10 mouse cellular contexts compared by ENCODE assay signal in genomic region chr19:56908472-56909270, GRCm38 (mm10). TPM values are rescaled to one million over a fixed set of nuclear protein-coding genes. Genes with fewer than 3 reads are reported as not detected.
A peak's percentile ranks its signal among the peaks of the same experiment; 100 is the strongest.
DNase-seq lines count a peak whose midpoint lies in the region; ATAC-seq lines count a peak whose summit lies in the region.
"Had no signal": no experiment of that assay in that cellular context is flagged by ENCODE, and none has a peak within 500 bp of the region (broad histone marks: within the 10 kb centered on the region; RNA-seq: fewer than 3 reads in every experiment).

No protein-coding gene starts in this region.

- peak; percentile 64 for DNase-seq in hindbrain, embryonic 10.5 days (ENCODE audit: low spot score)
- peak; percentile 76 for DNase-seq in adipocyte (ENCODE audit: low spot score)
- DNase-seq in kidney, postnatal 25 days = peak; percentile 59 to 70
- DNase-seq in lung, postnatal 4 days = peak; percentile 61 to 62
- DNase-seq in splenic B cell, adult 2 months (ENCODE audit: low read depth, low spot score) = peak; percentile 51

- no peaks in the 10 kb centered on the region for H3K36me3 ChIP-seq in hindbrain, embryonic 10.5 days
- H3K36me3 ChIP-seq in hindbrain, embryonic 13.5 days = no peaks in the 10 kb centered on the region
- no peaks in the 10 kb centered on the region for H3K36me3 ChIP-seq in forebrain, embryonic 16.5 days (ENCODE audit: control insufficient read depth, insufficient read depth)
- no peaks in the 10 kb centered on the region for H3K36me3 ChIP-seq in splenic B cell, adult 2 months (ENCODE audit: control insufficient read depth, insufficient read depth, low read length, poor library complexity, severe bottlenecking)

- WGBS in hindbrain, embryonic 10.5 days = 78% methylated on average over 17 of the region's 17 CpGs
- WGBS in hindbrain, embryonic 13.5 days = 76% methylated on average over 17 of the region's 17 CpGs
- WGBS in forebrain, embryonic 16.5 days = 76% methylated on average over 17 of the region's 17 CpGs

- no peak overlapping the region for H3K4me2 ChIP-seq in hindbrain, embryonic 13.5 days
- H3K4me2 ChIP-seq in forebrain, embryonic 16.5 days (ENCODE audit: low read length) = no peak overlapping the region
- H3K4me2 ChIP-seq: embryonic facial prominence, embryonic 13.5 days had no signal

- H3K27ac ChIP-seq in hindbrain, embryonic 10.5 days = peak overlapping the region; percentile 26; the same call in 1 of the 2 replicates
- no peak overlapping the region for H3K27ac ChIP-seq in hindbrain, embryonic 13.5 days
- H3K27ac ChIP-seq in forebrain, embryonic 16.5 days (ENCODE audit: low read length) = no peak overlapping the region
- H3K27ac ChIP-seq: embryonic facial prominence, embryonic 13.5 days; macrophage had no signal

- ATAC-seq in hindbrain, embryonic 13.5 days (ENCODE audit: low FRiP score) = no peak
- ATAC-seq in forebrain, embryonic 16.5 days = peak; percentile 23; the same call in 1 of the 2 replicates
- ATAC-seq in granulocyte monocyte progenitor cell, adult 5-6 weeks (replicated peaks; ENCODE audit: poor library complexity, severe bottlenecking) = no peak

- H3K4me1 ChIP-seq in hindbrain, embryonic 10.5 days (replicated peaks) = peaks cover 30% of the 10 kb centered on the region
- H3K4me1 ChIP-seq in hindbrain, embryonic 13.5 days (replicated peaks) = peaks cover 14% of the 10 kb centered on the region; the same call in 1 of the 2 replicates
- no peaks in the 10 kb centered on the region for H3K4me1 ChIP-seq in forebrain, embryonic 16.5 days (replicated peaks; ENCODE audit: control insufficient read depth, insufficient read depth, low read length)

- no peaks in the 10 kb centered on the region for H3K9me3 ChIP-seq in hindbrain, embryonic 10.5 days
- no peaks in the 10 kb centered on the region for H3K9me3 ChIP-seq in hindbrain, embryonic 13.5 days
- H3K9me3 ChIP-seq in forebrain, embryonic 16.5 days (ENCODE audit: control insufficient read depth, low read length) = no peaks in the 10 kb centered on the region
- H3K9me3 ChIP-seq: embryonic facial prominence, embryonic 13.5 days had no signal

- H3K27me3 ChIP-seq in hindbrain, embryonic 10.5 days (ENCODE audit: insufficient read depth, poor library complexity, severe bottlenecking) = no peaks in the 10 kb centered on the region
- H3K27me3 ChIP-seq in hindbrain, embryonic 13.5 days = no peaks in the 10 kb centered on the region
- H3K27me3 ChIP-seq in forebrain, embryonic 16.5 days (replicated peaks; ENCODE audit: control insufficient read depth, insufficient read depth, low read length) = no peaks in the 10 kb centered on the region
- H3K27me3 ChIP-seq in splenic B cell, adult 2 months (ENCODE audit: control insufficient read depth, insufficient read depth, low read length, poor library complexity, severe bottlenecking) = no peaks in the 10 kb centered on the region
- H3K27me3 ChIP-seq: embryonic facial prominence, embryonic 13.5 days had no signal

- H3K9ac ChIP-seq in hindbrain, embryonic 13.5 days = no peak overlapping the region
- no peak overlapping the region for H3K9ac ChIP-seq in forebrain, embryonic 16.5 days (replicated peaks; ENCODE audit: low read depth, low read length)
- H3K9ac ChIP-seq: embryonic facial prominence, embryonic 13.5 days had no signal

- H3K4me3 ChIP-seq in hindbrain, embryonic 10.5 days = no peak overlapping the region
- H3K4me3 ChIP-seq in hindbrain, embryonic 13.5 days = no peak overlapping the region
- no peak overlapping the region for H3K4me3 ChIP-seq in forebrain, embryonic 16.5 days (replicated peaks; ENCODE audit: low read length)
- H3K4me3 ChIP-seq: embryonic facial prominence, embryonic 13.5 days had no signal

RNA-seq across cellular contexts. Expression of gene Vwa2, which starts 34.6 kb away (rescaled TPM):
- 0.65 and 2.5 TPM in 2 replicates for polyA plus RNA-seq in hindbrain, embryonic 10.5 days (2016; fragmentation: Nextera tagmentation; extraction: Ambion mirVana)
- 0.40 and 0.61 TPM in 2 replicates for polyA plus RNA-seq in hindbrain, embryonic 13.5 days (2015; fragmentation: Nextera tagmentation; extraction: Ambion mirVana)
- polyA plus RNA-seq in forebrain, embryonic 16.5 days (2015; fragmentation: Nextera tagmentation; extraction: Ambion mirVana) = 0.34 and 0.35 TPM in 2 replicates
- not detected in 2 replicates for total RNA-seq in granulocyte monocyte progenitor cell, adult 5-6 weeks (2014; fragmentation: Nextera tagmentation)
- total RNA-seq in granulocyte monocyte progenitor cell, adult 5-6 weeks (2017) = not detected in 2 replicates
- polyA plus RNA-seq: macrophage had no signal
